Mouse (Mus musculus): ENCODE measurements around the gene Cdh12.
"Not testable (repeated sequence)": the region's sequence is repeated elsewhere in the genome, so short reads cannot be mapped to it uniquely, and the experiment has no call there.

Gene Cdh12

GRCm38 (mm10) chr15:21109889-21110500 lies 660.9 kb downstream of the Cdh12 start:
- DNase-seq = no peak

GRCm38 (mm10) chr15:21110874-21111603 lies 662.0 kb downstream of the Cdh12 start:
- DNase-seq = no peak

GRCm38 (mm10) chr15:21114775-21115174 lies 665.7 kb downstream of the Cdh12 start:
- DNase-seq = not testable (repeated sequence)

- no peak for DNase-seq
Measured at GRCm38 (mm10) chr15:21130660-21131059, 681.6 kb downstream of the Cdh12 start.

- DNase-seq = no peak
Measured at GRCm38 (mm10) chr15:21132999-21133398, 683.9 kb downstream of the Cdh12 start.

- DNase-seq = no peak
Measured at GRCm38 (mm10) chr15:21146896-21147295, 697.8 kb downstream of the Cdh12 start.

GRCm38 (mm10) chr15:21153602-21154001 lies 704.5 kb downstream of the Cdh12 start:
- DNase-seq = no peak

- no peak for DNase-seq
Measured at GRCm38 (mm10) chr15:21179727-21180126, 730.7 kb downstream of the Cdh12 start.

- DNase-seq = no peak
Measured at GRCm38 (mm10) chr15:21180191-21180590, 731.1 kb downstream of the Cdh12 start.

- DNase-seq = no peak
Measured at GRCm38 (mm10) chr15:21185799-21186198, 736.7 kb downstream of the Cdh12 start.

GRCm38 (mm10) chr15:21210089-21210488 lies 761.0 kb downstream of the Cdh12 start:
- not testable (repeated sequence) for DNase-seq

- no peak for DNase-seq
Measured at GRCm38 (mm10) chr15:21223006-21223405, 773.9 kb downstream of the Cdh12 start.

- DNase-seq = no peak
Measured at GRCm38 (mm10) chr15:21261318-21261717, 812.3 kb downstream of the Cdh12 start.

- DNase-seq = no peak
Measured at GRCm38 (mm10) chr15:21269856-21270255, 820.8 kb downstream of the Cdh12 start.

GRCm38 (mm10) chr15:21297051-21297450 lies 848.0 kb downstream of the Cdh12 start:
- DNase-seq = no peak

- no peak for DNase-seq
Measured at GRCm38 (mm10) chr15:21315457-21315856, 866.4 kb downstream of the Cdh12 start.

- no peak for DNase-seq
Measured at GRCm38 (mm10) chr15:21343853-21344252, 894.8 kb downstream of the Cdh12 start.

GRCm38 (mm10) chr15:21344323-21344722 lies 895.3 kb downstream of the Cdh12 start:
- DNase-seq = no peak

- no peak for DNase-seq
Measured at GRCm38 (mm10) chr15:21344749-21345148, 895.7 kb downstream of the Cdh12 start.

GRCm38 (mm10) chr15:21355356-21356101 lies 906.5 kb downstream of the Cdh12 start:
- DNase-seq = no peak

GRCm38 (mm10) chr15:21366366-21366765 lies 917.3 kb downstream of the Cdh12 start:
- no peak for DNase-seq

GRCm38 (mm10) chr15:21375460-21375859 lies 926.4 kb downstream of the Cdh12 start:
- no peak for DNase-seq

- no peak for DNase-seq
Measured at GRCm38 (mm10) chr15:21375871-21376270, 926.8 kb downstream of the Cdh12 start.

GRCm38 (mm10) chr15:21391442-21391841 lies 942.4 kb downstream of the Cdh12 start:
- DNase-seq = not testable (repeated sequence)

Measured in thymus, postnatal 36 days (tissue).